Mouse (Mus musculus) brown adipose tissue, adult 24 weeks (tissue): ENCODE results near the gene Hist1h2ba. TPM values are rescaled to one million over a fixed set of nuclear protein-coding genes. Genes with fewer than 3 reads are reported as not detected.

Experiments
- H3K27ac ChIP-seq: fragments of 200-500 bp; replicated peaks from 2 replicates; pipeline ENCODE4 v1.5.1; 2012; ENCODE audit warnings: low read depth, mild to moderate bottlenecking, low read length
- H3K4me1 ChIP-seq: fragments of 200-500 bp; 2 replicates; pipeline ENCODE4 v1.6.1; 2012; ENCODE audit warnings: low read length, mixed read lengths; ENCODE audit not compliant: control insufficient read depth, insufficient read depth, insufficient read length
- H3K4me3 ChIP-seq: fragments of 200-500 bp; 2 replicates; pipeline ENCODE4 v1.5.1; 2012; ENCODE audit warnings: low read depth, mild to moderate bottlenecking, low read length, moderate library complexity; ENCODE audit not compliant: insufficient read depth
- polyA plus RNA-seq: library from polyadenylated mRNA; stranded (reverse); fragments of >200 nt; gene quantifications from 2 replicates; pipeline ENCODE4 v1.2.4, GENCODE M21; 2012; ENCODE audit not compliant: missing spikeins, insufficient read depth, insufficient read length

The Hist1h2ba gene
- polyA plus RNA-seq, 1 experiment = not detected

DNA sequence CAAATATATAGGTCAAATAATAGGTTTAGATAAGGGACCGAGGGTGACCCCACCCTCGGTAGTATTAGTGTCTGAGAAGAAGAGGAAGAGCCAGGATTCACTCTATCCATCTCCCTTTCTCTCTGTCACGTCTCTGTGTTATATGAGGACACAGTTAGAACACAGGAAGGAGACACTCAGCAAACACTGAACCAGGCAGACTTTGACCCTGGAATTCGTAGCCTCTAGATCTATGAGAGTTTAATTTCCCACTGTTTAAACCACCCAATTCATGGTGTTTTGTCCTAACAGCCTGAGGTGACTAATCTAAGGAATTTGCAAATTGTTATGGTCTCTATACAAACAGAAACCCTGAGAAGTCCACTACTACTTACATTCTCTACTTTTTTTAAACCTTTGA lies 16.3 kb downstream of the Hist1h2ba start:
- H3K4me3 ChIP-seq = no peak overlapping the region
- H3K4me1 ChIP-seq = 0 out of 2 replicates have a peak, but pooled peaks cover 2% of the 10 kb centered on the region
- H3K27ac ChIP-seq = no peak overlapping the region

DNA sequence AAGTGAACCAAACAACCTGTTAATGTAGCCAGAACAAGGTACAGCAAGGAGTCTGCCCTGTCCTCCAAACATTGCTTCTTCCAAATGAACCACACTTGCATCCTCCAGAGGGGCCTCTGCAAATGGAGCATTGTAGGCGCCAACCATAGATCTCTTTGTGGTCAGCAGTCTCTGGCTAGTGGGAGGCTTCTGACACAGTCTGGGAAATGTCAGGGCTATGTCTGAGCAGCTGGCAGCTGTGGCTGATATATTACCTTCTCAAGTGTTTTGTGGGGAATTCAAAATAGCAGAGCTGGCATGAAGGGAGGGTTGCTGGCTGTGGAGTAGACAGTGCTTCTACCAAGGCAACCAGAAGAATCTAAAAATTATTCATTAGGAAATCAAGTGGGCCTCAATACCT lies 17.8 kb downstream of the Hist1h2ba start:
- Histone ChIP-seq H3K4me1 (0 out of 2 replicates have a peak, but pooled peaks cover 2% of the 10 kb centered on the region), H3K27ac (no peak overlapping the region), H3K4me3 (no peak overlapping the region)

DNA sequence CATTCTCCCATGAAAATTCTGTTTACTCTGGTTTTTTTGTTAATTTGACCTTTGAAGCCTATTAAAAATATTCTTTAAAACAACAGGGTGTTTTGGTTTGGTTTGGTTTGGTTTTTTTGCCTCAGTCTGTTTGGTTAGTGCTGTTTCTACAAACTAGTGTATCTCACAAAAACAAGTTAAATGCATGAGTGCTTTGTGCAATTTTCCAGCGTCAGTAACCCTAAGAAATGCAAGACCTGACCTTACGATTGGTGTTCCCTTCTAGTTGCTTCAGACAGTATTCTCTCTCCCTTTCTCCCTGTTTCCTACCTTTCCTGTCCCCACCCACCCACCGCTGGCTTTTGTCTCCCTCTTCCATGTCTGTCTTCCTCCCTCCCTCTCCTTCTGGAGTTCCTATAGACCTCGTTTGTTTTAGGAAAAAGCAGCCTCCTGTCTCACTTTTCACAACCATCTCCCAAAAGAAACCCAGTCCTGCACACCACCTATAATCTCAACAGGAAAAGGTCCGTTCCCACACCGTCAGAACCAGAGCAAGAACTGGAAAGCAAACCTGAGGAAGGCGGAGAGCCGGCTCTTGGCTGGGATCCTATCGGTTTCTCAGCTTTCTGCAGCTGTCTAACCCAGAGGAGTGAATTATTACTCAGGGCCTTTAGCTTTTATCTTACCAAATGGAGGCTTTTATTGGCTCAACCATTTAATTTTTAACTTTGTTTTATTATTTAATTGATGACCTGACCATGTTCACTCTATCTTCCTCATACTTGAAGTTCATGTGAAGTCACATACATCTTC lies 19.4 kb downstream of the Hist1h2ba start, which contains the start of gene Slc17a4:
Slc17a4 (minus strand) TSS at position 634 of the 792 bp plus-strand sequence.
- Histone ChIP-seq H3K27ac (no peak within 1 kb of the TSS), H3K4me1 (0 out of 2 replicates have a peak, but pooled peaks cover 2% of the 10 kb centered on the region), H3K4me3 (no peak within 1 kb of the TSS)

DNA sequence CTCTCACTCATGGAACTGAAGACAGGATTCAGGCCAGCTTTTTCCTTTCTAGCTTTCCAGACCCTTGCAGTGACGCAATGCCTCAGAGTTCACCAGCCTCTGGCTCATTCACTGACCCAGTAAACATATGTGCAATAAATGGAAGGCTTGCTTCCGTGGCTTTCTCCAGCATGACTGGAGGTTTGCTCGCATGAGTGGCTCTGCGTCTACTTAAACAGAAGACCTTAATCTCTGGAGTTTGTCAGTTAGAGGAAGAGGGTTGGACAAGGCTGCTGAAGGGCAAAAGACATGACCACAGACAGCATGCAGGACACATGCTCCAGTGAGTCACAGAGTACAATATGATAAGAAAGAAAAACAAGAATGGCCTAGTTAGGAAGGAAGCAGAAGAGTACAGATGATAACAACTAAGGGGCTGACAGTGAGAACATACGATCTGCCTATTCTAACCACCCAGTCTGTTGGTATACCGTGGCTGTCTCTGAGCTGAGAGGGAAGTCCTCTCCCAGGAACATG lies 20.1 kb downstream of the Hist1h2ba start:
- no peak overlapping the region for H3K4me3 ChIP-seq
- no peak overlapping the region for H3K27ac ChIP-seq
- 0 out of 2 replicates have a peak, but pooled peaks cover 2% of the 10 kb centered on the region for H3K4me1 ChIP-seq

DNA sequence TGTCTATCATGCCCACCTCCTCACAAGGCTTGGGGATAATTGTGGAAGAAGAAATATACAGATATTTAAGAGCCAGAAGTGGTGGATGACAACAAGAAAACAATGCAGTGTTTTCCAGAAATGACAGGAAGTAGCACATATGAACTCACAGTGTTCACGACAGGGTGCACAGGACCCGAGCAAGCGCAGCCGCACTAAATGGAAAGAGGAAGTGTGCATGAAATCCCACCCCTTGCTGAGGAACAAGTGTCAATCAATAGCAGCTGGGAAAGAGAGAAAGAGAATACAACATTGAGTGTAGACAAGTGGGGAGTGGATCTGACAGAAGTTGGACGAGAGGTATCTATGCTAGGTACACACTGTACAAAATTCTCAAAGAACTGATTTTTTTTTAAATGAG lies 22.6 kb downstream of the Hist1h2ba start:
- no peak overlapping the region for H3K4me3 ChIP-seq
- no peak overlapping the region for H3K27ac ChIP-seq
- 0 out of 2 replicates have a peak, but pooled peaks cover 2% of the 10 kb centered on the region for H3K4me1 ChIP-seq

DNA sequence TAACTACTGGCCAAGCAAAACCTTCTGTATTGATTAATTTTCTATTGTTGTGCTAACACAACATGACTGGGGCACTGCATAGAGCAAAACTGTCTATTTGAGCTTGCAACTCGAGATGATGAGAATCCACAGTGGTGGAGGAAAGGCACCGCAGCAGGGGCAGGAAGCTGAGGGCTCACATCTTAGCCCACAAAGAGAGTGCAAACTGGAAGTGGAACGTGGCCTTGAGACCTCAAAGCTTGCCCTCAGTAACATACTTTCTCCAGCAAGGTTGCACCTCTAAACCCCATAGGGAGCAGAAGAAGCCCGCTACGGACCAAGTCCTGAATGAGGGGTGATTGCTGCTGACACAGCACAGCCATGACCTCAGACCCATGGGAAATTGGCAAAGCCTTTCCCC lies 23.8 kb downstream of the Hist1h2ba start:
- Histone ChIP-seq H3K27ac (no peak overlapping the region), H3K4me3 (no peak overlapping the region), H3K4me1 (0 out of 2 replicates have a peak, but pooled peaks cover 2% of the 10 kb centered on the region)

DNA sequence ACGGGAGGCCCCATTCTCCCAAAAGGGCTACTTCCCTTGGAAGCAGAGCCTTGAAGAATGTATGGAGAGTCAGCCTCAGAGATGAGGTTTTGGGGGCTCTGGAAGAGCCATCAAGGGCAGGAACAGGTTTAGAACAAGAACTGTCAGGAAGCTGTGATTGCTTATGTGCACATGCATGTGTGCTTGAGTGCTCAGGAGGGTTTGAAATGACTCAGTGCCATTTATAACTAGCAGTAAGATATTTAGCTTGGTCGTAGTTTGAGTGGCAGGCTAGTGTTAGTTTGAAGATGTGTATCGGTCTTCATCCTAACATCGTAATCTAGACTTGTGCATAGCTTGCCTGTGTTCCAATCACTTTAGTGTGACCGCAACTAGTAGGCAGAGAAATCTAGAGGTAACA lies 27.1 kb downstream of the Hist1h2ba start:
- no peak overlapping the region for H3K27ac ChIP-seq

DNA sequence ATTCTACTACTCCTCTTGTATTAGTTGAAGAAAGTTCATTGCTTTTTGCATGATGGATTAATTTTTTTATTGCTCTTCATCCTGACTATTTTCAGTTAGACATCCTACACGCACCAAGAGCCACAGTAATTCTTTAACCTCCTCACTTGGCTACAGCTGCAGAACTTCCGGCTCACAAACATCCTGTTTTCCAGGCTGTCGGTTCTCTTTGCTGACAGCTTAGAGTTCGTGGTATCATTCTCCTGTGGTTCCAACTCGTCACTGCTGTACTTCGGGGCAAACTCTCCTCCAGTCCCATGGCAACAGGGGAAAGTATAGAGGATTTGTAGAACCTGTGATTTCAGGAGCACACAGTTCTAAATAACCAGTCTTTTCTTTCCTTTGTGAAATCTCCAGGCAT lies 35.7 kb downstream of the Hist1h2ba start:
- H3K27ac ChIP-seq = no peak overlapping the region
- no peaks in the 10 kb centered on the region for H3K4me1 ChIP-seq
- no peak overlapping the region for H3K4me3 ChIP-seq

More for the DNA sequence above, 27.1 kb downstream of the Hist1h2ba start:
- H3K4me1 ChIP-seq = no peaks in the 10 kb centered on the region
- no peak overlapping the region for H3K4me3 ChIP-seq

DNA sequence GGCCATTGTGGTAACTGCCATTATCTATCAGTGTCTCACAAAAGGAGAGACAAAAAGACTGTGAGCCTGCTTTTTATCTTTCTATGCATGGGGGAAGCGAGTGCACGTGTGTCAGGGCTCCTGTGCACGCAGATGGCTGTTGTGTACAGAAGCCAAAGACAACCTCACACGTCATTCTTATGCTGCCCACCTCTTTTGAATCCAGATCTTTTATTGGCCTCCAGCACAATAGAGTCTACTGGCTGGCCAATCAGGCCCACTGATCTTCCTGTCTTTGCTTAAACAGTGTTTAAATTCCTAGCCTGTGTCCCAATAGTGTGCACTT lies 40.7 kb downstream of the Hist1h2ba start:
- Histone ChIP-seq H3K4me1 (no peaks in the 10 kb centered on the region), H3K4me3 (no peak overlapping the region), H3K27ac (no peak overlapping the region)

DNA sequence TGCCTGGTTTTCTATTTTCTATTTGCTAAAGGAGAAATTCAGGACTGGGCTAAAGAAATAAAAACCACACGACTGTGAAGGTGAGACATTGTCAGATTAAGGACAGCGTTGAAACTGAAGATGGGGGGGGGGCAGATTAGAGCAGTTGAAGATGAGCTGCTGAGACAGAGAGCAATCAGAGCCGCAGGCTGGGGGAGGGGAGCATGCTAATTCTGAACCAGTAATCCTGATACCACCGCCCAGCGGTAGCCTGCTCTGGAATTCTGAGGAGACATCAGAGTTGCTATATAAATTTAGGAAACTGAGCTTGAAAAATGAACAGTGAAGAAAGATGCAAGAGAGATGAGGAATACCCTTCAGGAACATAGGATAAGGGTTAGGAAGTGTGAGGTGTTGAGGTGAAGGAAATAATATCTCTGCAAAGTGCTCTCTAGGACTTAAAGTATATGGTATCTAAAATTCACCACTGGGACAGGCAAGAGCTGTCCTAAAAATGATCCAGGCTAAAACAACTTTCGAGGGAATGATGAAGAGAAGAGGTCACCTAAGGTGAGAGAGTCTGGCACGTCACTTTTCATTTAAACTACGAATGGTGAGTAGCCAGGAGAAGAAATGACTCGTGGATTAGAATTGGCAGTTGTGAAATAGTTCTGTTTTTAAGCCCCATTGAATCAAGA lies 41.2 kb downstream of the Hist1h2ba start:
- no peaks in the 10 kb centered on the region for H3K4me1 ChIP-seq
- H3K4me3 ChIP-seq = no peak overlapping the region
- no peak overlapping the region for H3K27ac ChIP-seq

DNA sequence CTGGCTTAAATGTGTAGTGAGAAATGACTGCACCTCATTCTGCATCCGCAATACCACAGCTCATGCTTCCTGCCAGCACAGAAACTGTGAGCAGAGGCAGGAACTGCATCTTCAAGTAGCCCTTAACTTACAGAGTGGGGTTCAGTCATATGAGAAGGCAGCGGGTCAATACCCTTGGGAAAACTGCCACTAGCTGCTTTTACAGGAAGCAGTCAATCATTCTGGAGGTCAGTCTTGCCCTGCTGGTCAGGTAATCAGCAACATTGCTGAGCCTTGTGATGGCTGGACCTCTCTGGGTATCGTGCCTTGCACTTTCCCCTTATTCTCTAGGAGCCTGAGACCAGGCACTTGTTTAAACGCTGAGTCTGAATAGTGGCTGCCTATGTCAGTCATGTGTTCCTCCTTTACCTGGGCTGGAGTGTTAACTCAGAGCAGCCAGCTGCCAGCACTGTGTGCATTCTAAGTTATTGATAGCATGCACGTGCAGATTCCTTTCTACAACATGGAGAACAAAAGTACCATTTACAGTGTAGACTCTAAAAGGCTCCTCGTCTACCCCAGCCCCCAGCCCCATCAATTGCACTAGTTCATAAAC lies 44.8 kb downstream of the Hist1h2ba start:
- H3K27ac ChIP-seq = no peak overlapping the region
- H3K4me3 ChIP-seq = no peak overlapping the region
- H3K4me1 ChIP-seq = no peaks in the 10 kb centered on the region

DNA sequence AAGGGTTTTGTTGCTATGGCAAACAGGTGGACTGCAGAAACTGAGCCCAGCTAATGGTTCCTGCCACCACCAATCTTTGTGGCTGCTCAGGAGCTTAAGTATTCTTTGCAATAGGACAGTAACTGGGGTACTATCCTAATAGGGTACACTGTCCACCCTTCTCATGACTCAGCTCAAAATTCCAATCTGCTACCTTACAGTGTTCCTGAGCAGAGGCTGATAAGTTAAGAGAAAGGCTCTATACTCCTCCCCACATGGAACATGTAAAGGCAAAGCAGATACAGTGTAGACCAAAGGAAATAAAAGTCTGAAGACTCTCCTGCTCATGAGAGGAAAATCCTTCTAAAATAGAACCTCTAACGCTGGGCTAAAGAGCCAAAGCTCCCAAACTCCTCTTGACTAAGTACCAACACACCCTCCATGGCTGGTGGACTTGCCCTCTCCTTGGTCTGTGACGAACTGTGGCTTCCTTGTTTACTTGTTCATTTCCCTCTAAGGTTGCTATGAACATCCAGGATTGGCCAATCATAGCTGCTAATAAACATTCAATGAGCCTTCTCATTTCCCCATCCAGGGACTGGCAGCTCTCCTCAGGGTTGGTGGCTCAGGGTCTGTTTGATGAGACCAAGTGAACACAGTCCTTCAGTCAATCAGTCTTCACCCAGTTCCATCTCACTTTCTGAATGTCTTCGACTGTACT lies 46.8 kb downstream of the Hist1h2ba start:
- no peak overlapping the region for H3K4me3 ChIP-seq
- H3K27ac ChIP-seq = no peak overlapping the region
- no peaks in the 10 kb centered on the region for H3K4me1 ChIP-seq

DNA sequence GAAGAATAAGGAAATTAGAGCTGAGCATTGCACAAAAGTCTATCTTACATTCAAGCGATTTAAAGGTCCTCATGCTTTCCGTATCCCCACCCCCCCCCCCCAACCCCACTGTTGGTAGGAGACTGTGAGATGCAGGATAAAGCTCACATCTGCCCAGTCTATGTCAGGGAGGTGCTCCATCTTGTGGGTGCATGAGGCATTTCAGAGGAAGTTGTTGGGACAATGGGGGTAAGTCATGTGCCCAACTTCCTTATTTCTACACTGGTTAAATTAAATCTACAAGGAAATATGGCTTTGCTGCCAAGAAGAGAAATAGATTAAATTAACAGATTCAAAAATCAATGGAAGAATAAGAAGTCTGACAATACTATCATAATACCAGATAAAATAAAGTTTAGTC lies 48.4 kb downstream of the Hist1h2ba start:
- no peaks in the 10 kb centered on the region for H3K4me1 ChIP-seq
- H3K27ac ChIP-seq = no peak overlapping the region
- no peak overlapping the region for H3K4me3 ChIP-seq
